Mouse (Mus musculus) MEL (cell line): Measurements from ENCODE around the gene Zfp652.

Source experiments
- CHD2 ChIP-seq: IDR thresholded peaks from 2 replicates; pipeline ENCODE4 v1.6.1; 2011; ENCODE audit warnings: low read length, improper control_type of control experiment
- MAZ ChIP-seq: IDR thresholded peaks from 2 replicates; pipeline ENCODE4 v1.6.1; 2012; ENCODE audit warnings: low read depth, mild to moderate bottlenecking, inconsistent platforms, low read length, improper control_type of control experiment
- RCOR1 ChIP-seq: IDR thresholded peaks from 2 replicates; pipeline ENCODE4 v1.6.1; 2012; ENCODE audit warnings: low read depth, mild to moderate bottlenecking, inconsistent platforms, low read length, improper control_type of control experiment

DNA sequence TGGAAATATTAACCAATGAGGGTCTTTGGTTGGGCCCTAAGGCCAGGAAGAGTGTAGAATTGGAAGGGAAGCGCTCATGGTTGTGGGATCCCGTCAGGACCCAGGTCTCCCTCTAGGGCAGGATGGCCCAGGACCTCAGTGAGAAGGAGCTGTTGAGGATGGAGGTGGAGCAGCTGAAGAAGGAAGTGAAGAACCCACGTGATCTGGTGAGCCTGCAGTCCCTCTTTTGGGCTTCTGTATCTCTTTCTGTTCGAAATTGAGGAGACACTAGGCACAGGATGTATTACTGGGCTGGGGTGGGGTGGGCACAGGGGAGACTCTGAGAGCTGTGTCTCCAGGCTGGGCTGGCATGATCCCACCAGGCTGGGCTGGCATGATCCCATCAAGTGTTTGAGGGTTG is 132.5 kb downstream of the Zfp652 start:
- no peak for TF ChIP-seq MAZ
- no peak for TF ChIP-seq RCOR1
- TF ChIP-seq CHD2, result no peak
